Mouse (Mus musculus) embryo, embryonic 10 days (tissue): ENCODE data around the gene Pwwp2b.

ENCODE experiments used
- DNase-seq: peaks from one replicate; pipeline ENCODE4 v3.0.0-alpha.2; 2015; ENCODE audit warnings: low spot score

Pwwp2b gene

DNA sequence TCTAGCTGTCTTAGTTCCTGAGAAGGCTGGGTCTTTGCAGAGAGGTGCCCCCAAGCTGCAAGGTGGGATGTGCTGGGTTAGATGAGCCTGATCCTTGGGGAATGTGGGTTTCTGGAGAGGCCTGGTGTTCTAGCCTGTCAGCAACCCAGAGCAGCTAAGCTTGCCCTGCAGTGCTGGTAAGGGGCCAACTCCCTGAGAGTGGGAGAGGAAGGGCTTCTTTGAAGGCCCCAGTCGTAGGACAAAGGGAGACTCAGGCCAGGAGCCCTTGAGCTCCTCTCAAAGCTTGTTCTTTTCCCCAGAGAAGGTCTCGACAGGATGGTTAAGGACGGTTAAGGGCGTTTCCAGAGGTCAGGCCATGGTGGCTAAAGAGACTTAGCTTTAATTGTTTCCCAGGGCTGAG lies 16.1 kb downstream of the Pwwp2b start:
- DNase-seq = no peak

DNA sequence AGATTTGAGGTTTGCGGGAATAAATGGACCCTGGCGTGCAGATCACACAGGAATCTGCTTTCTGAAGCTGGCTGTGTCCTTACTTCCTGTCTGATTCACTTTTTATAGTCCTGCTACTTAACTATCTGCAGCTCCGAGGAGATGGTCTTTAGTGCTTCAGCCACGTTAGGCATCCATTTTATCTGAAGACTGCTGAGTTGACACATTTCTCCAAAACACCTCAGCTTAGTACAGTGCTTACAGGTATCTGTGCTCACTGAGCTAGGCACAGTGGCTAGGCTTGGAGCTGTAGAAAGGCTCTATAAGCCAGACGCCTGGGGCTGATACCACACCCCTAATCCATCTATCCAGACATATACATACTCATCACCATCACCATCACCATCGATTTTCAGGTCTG lies 17.4 kb downstream of the Pwwp2b start:
- DNase-seq = no peak

DNA sequence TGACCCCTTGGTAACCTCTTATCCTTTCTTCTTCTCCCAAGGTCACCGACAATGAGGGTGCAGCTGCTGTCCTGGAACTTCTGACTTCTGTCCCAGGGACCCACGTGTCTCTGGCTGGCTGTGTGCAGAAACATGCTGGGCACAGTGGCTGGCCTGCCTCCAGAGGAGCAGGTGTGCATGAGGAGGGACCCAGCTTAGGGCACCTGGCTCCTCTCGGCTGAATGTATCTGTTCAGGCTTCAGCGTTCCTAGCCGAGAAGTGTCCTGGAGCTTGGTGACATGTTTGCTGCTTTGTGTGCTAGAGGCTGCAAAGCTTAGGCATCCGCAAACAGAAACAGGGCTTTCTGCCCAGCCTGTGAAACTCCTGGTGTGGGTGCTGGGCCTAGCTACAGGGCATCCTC lies 18.1 kb downstream of the Pwwp2b start:
- DNase-seq = no peak

DNA sequence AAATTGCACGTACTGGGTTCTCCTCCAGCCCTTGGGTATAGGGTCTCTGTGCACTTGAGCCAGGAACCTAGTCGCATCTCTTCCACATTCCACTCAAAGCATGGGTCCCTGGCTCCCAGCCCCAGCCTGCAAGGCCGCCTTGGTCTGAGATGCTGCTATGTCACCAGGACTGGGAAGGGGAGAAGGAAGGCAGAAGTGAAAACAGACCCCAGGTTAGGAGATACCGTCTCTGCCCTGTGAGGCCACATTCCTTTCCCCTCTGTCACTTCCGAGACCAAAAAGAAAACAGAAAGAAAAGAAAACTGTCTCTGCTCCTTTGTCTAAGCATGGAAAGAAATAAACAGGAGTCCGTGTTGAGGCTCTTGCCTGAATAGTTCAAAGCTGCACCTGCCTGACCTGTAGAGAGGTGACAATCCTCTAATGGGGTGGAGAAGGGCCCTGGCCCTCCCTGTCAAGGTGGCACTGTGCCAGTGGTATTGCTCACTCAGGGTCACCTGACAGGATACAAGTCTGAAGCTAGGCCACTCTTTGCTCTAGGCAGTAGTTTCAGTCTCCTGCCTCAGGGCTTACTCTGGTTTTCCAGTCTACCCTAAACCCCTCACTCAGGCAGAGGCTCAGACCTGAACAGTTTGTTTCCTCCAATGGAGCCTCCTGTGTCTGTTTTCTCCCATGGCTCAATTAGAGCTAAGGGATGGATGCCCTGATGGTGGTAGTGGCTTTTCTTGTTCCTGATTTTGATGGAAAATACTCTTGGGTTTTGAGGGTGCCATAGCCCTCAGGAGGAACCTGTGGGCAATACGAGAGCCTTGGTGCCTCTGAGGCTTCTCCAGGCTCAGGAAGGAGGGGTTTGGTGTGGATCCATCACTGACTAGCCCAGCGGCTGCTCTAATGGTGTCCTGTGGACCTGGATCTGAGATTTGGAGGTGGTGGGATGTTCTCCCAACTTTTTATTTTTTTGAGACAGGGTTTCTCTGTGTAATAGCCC lies 18.9 kb downstream of the Pwwp2b start:
- DNase-seq = no peak

DNA sequence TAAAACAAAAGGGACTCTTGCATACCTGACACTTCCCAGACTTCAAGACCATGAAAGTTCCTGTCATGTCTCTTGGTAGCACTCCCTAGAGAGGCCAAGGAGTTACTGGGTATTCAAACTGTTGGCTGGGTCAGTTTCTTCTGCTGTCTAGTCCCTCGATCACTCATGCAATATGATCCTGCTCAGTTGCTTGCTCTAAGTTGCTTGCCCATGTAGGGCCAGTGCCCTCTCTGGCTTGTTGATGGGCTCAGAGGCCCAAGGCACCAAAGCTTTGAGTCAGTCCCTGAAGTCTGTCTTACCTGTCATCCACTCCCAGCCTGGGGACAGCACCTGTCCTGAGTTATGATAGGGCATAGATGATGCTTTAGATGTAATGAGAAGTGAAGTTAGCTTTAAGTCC lies 22.5 kb downstream of the Pwwp2b start:
- no peak for DNase-seq

DNA sequence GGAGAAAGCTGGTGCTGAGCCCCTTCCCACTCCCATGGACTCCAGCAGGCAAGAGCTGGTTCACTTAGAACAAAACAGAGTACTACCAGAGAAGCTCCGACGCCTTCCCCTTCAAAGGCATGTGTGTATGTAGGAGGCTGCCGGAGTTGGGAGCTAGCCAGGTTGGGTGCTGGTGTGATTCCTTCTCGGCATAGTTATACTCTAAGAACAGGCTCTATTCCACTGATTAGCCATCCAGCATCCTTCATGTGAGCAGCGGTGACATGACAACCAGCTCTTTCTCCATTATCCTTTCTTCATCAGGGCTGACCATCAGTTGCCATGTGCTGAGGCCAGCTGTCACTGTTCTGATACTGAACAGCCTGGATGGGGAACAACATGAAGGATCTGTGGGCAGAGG lies 23.6 kb downstream of the Pwwp2b start:
- DNase-seq = no peak

DNA sequence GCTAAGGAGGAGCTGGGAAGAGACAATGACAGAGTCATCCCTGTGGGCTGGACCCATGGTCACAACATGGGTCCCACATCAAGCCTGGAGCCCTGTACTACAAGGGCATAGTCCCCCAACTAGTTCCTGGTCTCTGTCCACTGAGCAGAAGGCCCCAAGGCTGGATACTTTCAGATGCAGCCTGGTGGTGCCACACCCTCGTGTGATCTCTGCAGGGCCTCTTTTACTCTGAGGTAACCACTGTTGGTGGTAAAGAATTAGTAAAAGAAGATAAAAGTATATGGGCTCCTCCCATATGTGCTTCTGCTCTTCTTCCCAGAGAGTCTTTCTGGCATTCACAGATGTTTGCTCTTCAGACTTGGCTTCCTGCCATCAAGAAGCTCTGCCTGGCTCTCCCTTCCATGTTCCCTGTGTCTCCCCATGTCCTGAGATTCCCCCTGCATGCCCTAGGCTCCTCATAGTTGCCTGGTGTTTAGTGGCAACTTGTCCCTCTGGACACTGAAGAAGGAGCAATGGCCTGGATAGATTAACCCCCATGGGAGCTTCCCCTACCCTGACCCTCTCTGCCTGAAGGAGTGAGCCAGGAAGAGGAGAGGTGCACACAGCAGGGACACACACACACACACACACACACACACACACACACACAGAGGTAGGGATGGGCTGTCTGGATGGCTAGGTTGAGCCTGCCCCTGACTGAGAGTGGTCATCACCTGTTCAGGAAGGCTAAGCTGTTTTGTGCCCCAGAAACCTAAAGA lies 24.5 kb downstream of the Pwwp2b start:
- no peak for DNase-seq

DNA sequence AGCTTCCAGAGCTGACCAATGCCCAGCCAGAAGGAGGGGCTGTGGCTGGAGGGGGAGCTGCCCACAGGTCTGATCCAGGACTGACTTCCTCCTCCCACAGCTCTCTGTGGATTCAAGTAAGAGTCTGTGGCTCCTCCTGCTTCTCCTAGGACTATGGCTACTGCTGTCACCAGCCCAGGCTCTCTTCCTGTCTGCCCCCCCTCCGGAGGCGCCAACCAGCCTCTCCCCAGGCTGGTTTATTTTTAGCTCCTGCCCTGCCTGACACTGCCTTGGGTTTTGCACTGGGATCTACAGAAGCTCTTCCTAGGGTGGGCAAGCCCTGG lies 25.1 kb downstream of the Pwwp2b start:
- peak; percentile 16 for DNase-seq

DNA sequence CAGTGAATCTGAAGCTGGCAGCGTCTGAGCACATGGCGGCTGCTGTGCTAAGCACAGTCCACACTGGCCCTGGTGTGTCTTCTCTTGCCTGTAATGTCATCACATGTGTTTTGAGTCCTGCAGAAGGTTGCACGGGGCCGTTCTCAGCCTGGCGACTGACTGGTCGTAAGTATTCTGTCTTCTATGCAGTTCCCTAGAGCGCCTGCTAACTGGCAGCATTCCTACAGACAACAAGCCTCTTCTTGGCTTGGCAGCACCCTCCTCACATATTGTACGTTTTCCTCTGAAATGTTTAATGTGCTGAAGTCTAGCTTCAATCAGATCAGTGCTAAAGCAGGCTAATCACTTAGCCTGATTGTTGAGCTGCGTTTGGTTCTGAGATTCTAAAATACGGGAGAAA lies 27.3 kb downstream of the Pwwp2b start:
- no peak for DNase-seq

DNA sequence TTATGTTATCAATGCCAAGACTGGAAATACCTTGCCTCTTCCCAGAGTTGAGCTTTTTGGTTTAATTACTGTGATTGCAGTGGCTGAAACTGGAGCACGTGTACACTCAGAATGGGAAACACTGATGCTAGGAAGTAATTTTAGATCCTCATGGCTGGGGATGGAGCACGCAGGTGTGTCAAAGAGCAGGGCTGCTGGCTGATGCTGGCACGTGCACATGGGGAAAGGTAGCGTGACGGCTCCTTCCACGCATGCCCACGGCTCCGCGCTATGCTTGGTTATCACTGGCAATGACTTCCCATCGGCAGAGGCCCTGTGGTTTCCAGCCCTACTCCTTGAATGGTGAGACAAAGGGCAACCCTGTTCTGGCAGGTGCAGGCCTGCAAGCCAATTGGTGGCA lies 27.9 kb downstream of the Pwwp2b start:
- no peak for DNase-seq

DNA sequence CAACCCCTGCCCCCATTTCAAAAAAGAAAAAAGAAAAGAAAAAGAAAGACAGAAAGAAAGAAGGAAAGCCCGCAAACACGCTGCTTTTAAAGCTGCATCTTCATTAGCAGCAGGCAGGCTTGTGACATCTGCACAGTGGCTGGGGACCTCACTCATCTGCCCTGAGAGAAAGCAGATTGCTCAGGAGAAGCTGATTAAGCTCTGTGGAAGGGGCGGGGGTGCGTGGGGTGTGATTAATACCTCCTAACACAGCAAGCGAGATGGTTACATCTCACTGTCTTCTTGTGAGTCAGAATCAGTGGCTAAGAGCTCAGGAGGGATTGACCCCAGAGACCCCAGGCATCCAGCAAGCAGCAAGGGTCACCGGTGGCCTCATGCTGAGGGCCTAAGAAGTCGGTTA lies 29.3 kb downstream of the Pwwp2b start:
- no peak for DNase-seq

DNA sequence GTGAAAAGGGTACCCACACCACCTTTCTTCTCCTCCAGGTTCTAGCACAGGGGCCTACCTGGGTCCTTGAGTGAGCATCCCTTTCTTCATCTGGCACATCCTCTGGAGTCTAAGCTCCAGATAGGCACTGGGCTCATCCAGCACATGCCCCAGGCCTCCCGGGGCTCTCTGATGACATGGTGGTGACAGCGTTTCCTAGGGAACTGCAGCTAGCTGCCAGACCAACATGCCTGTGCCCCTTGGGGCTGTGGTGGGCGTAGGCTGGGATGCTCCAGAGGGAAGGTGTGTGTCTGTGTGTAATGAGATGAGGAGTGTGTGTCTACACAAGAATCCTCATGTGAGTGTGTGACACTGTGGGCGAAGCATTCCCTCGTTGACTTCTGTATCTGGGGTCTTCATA lies 31.3 kb downstream of the Pwwp2b start:
- no peak for DNase-seq

DNA sequence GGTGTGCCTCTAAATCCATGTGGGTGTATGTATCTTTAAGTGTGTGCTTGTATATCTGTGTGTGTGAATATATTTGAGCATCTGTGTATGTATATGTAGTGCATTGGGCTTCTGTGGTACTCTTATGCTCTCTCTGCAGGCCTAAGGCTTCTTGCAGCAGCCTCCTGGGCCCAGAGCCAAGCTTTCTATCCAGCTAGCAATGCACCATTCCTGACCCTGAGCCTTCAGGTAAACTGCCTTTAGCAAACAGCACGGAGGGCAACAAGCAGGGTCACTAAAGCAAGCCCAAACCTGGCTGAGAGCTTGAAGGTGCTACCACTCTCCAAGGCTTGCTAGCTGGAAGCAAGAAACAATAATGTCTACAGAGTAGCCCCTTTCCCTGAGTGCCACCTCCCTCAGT lies 31.8 kb downstream of the Pwwp2b start:
- DNase-seq = no peak

DNA sequence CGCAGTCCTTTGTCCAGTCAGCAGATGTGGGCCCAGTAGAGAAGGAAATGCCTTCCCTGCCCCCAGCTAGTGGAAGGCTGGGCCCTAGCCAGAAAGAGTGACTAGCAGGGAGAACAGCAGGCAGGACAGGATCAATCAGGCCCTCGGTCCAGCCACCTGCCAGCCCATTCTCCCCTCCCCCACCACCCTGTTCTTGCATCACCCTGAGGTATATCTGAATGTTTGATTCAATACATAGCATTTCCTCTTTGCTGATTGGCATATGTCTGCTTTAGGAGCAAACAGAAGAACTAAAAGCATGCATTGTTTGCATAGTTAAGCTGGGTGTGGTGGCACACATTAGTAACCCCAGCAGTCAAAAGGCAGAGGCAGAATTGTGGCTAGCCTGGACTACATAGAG lies 32.9 kb downstream of the Pwwp2b start:
- no peak for DNase-seq

DNA sequence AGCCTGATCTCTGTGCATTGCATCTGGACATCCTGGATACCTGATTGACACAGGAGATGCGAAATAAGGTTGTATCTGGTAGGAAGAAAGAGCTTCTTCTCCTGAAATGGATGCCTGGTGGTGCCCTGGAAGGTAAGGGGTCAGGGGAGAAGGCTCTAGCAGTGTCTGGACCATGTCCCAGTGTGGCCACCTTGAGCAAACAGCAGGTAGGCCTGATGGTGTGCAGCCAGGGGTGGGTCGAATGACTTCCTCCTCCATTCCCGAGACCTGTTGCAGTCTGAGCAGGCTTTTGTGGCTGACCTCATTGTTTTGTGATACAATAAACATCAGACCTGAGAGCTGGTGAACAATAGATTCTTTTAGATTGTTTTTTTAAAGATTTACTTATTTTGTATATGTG lies 33.8 kb downstream of the Pwwp2b start:
- no peak for DNase-seq

DNA sequence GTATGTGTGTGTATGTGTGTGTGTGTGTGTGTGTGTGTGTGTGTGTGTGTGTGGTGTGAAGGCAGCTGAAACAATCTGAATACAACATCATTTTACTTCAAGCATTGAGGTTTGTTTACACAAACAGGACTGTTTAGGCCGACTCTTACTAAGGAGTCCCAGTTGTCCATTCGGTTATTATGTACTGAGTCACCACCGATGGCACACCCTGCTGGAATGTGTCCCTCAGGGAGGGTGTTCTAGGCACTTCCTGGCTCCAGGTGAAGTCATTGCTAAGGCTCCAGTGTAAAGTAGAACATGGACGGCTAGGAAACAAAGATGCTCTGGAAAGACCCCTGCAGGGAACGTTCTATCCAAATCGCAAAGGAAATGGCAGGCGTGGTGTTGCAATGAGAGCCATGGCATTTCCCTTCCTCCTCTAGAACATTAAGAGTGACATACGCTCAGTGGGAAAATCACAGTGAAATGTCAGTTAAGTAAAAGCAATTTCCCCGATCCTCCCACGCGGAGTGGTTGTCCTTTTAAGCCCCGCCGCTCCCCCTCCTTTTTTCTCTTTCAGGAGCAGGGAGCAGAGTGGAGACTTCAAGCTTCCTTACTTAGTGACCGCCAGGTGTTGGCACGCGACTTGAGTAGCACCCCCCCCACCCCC lies 37.1 kb downstream of the Pwwp2b start:
- DNase-seq = no peak

DNA sequence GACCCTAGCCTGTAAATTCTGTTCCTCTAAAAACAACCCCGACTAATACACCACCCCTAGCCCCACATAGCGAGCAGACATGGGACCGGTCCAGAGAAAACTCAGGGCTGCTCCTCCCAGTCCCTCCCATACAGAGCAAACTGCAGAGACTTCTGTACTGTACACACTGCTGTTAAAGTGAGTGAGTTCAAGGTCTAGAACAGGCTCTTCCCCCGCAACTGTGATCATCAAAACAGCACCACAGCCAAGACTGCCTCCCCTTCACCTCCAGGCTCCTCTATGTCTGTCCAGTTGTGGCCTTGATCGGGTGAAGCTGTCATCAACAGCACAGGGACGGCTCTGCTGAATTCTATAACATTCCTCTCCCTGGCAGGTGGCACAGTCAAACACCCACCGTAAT lies 40.3 kb downstream of the Pwwp2b start:
- DNase-seq = no peak

DNA sequence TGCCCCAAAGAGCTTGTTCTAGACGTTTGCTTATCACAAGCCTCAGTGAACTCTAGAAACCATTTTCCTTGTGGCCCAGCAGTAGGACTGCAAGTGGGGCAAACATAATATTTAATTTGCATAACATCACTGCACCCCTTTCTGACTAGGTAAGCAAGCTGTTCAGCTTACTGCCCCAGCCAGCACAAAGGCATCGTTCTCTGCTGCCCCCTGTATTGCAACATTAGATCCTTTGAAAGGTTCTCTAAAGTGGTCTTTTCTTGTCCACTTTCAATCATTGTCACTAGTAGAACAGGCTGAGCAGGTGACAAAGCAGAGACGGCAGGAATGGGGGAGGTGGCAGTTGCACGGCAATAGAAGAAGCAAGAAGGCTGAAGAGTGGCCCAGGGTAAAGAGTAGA lies 45.1 kb downstream of the Pwwp2b start:
- DNase-seq = no peak

DNA sequence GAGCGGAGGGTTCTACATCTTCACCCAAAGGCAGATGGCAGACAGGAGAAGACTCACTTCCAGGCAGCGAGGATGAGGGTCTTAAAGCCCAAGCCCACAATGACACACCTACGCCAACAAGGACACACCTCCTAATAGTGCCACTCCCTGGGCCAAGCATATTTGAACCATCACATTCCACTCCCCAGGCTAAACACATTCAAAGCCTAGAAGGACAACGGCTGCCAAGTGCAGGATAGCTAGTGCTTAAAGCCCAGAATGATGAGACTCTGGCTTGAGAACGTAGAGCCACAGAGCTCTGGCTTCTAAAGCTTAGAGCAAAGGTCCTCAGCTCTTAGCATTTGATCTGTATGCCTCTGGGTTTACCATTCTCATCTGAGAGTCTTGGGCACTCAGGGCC lies 45.8 kb downstream of the Pwwp2b start:
- DNase-seq = no peak

DNA sequence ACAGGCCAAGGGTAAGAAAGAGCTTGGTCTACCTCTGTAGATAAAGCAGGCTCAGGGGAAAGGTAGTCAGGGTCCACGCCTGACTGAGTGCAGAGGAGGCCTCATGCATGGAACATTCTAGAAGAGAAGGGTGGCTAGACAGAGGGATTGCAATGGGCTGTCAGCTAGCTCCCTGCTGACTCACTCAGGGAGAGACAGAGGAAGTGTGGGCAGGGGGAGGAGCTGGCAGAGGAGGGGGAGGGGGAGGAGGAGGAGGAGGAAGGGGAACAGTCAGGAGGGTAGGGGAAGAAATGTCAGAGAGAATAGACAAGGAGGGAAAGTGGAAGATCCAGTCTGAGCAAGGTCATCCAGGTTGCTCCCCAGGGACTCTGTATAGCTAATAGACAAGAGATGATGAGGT lies 47.4 kb downstream of the Pwwp2b start:
- no peak for DNase-seq

DNA sequence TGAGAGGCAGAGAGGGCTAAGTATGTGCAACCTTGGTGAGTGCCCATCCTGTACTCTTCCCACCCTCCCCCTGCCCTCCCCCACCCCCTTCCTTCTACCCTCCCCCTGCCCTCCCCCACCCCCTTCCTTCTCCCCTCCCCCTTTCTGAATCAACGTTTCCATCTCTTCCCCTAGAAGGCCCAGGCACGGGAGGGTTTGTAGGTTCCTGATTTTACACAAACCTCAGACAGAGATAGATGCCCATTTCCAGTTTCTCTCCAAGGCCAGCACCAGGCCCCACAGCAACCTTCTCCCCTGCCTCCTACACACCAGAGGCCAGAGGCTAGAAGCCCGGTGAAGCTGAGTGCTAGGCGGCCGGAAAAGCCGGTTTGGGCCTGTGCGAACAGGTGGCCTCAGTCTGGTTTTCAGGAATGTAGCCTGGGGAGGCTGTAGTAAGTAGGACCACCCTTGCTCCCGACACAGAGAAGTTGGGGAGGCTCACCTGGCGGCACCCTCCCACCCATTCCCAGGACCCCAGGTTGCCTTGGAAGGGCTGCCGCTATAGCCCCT lies 48.3 kb downstream of the Pwwp2b start:
- DNase-seq = peak; percentile 33

DNA sequence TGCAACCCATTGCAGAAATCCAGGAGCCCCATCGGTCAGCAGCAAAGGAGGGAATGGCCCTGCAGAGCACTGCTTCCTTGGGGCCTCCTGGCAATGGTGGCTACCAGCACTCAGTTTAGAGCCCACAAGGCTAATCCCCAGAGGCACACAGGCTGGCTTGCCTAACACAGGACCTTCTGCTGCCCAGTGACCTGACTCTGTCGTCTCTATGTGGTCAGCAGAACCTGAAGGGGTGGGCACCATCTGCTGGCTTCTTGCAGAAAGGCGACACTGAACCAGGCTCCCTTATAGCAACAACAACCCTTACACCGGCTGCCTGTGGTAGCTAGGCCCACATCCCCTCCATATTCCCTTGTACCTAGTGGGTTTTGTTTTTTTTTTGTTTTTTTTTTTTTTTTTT lies 50.2 kb downstream of the Pwwp2b start:
- peak; percentile 73 for DNase-seq

DNA sequence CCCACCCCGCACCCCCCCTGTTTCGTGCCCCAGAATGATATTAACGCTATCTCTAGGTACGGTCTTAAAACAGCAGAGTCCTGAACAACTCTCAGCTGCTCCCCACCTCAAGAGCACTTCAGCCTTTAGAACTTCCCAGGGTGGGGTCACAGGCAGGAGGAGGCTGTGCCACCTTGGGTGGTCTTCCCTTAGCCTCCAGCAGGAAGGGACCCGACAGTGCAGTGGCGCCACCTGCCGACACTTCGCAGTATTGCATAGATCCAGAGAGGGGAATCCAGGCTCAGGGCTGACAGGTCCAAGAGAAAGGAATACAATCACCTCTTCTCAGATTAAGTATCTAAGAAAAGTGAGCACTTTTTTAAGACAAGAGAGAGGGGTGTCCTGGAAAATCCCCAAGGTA lies 51.1 kb downstream of the Pwwp2b start:
- peak; percentile 94 for DNase-seq
